Mouse (Mus musculus) liver, embryonic 15.5 days (tissue): ENCODE data around the gene Fam114a1. TPM values are rescaled to one million over a fixed set of nuclear protein-coding genes. Genes with fewer than 3 reads are reported as not detected.
A peak's percentile ranks its signal among the peaks of the same experiment; 100 is the strongest.

Source experiments
- ATAC-seq: fragments of 200-750 bp; cut with Nextera tagmentation; 2 replicates; pipeline ENCODE4 v1.8.0; 2017; ENCODE audit warnings: moderate number of reproducible peaks, mild to moderate bottlenecking, moderate library complexity; ENCODE audit not compliant: insufficient read depth
- H3K27ac ChIP-seq: fragments of 300-500 bp; sonication (generic); replicated peaks from 2 replicates; pipeline ENCODE4 v1.5.1; 2015; ENCODE audit warnings: mild to moderate bottlenecking, inconsistent platforms
- H3K27me3 ChIP-seq: fragments of 300-500 bp; sonication (generic); 2 replicates; pipeline ENCODE4 v1.6.1; 2015; ENCODE audit warnings: mild to moderate bottlenecking, inconsistent platforms
- H3K36me3 ChIP-seq: fragments of 300-500 bp; sonication (generic); replicated peaks from 2 replicates; pipeline ENCODE4 v1.6.1; 2015; ENCODE audit warnings: moderate library complexity, mild to moderate bottlenecking, inconsistent platforms
- H3K4me1 ChIP-seq: fragments of 300-500 bp; sonication (generic); replicated peaks from 2 replicates; pipeline ENCODE4 v1.6.1; 2015; ENCODE audit warnings: inconsistent platforms
- H3K4me2 ChIP-seq: fragments of 300-500 bp; sonication (generic); 2 replicates; pipeline ENCODE4 v1.6.1; 2015; ENCODE audit warnings: moderate library complexity, mild to moderate bottlenecking, inconsistent platforms
- H3K4me3 ChIP-seq: fragments of 300-500 bp; sonication (generic); replicated peaks from 2 replicates; pipeline ENCODE4 v1.5.1; 2015; ENCODE audit warnings: mild to moderate bottlenecking, inconsistent platforms
- H3K9ac ChIP-seq: fragments of 300-500 bp; sonication (generic); 2 replicates; pipeline ENCODE4 v1.6.1; 2015; ENCODE audit warnings: moderate library complexity, mild to moderate bottlenecking, inconsistent platforms
- H3K9me3 ChIP-seq: fragments of 300-500 bp; sonication (generic); replicated peaks from 2 replicates; pipeline ENCODE4 v1.6.1; 2016; ENCODE audit warnings: inconsistent platforms
- WGBS: fragments of 180-500 bp; shearing (Covaris S2); methylation state at CpG from one replicate; pipeline ENCODE4 v1.1.7; 2015; ENCODE audit warnings: mixed read lengths; ENCODE audit not compliant: insufficient replicate concordance; 5-methylcytosine and 5-hydroxymethylcytosine counted together
- polyA plus RNA-seq: library from polyadenylated mRNA; unstranded; fragments of >200 nt; fragmentation: Nextera tagmentation; extraction: Ambion mirVana; gene quantifications from 2 replicates; pipeline ENCODE4 v1.2.1, GENCODE M21; 2015

The Fam114a1 gene
- polyA plus RNA-seq, 1 experiment from 2014 or later, result 11.9 TPM

DNA sequence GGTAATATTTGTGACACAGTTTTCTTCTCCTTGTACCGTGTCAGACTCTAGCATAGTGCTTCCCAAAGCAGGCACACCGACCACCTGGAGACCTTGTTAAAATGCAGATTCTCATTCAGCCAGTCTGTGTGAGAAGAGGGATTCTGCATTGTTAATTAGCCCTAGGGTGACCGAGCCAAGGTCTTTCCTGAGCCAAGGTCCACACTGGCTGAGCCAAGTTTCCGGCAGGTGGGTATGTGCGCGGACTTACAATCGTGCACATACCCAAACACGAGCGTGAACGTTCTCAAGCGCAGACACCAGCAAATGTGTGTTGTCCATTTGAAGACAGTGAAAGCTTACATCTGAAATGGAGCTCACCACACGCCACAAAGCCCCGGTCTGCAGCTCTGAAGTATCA, 66.7 kb downstream of the Fam114a1 start:
- 70% methylated on average over 13 of the region's 13 CpGs for WGBS
- no peaks in the 10 kb centered on the region for H3K4me1 ChIP-seq
- no peak overlapping the region for H3K9ac ChIP-seq
- no peak overlapping the region for H3K4me3 ChIP-seq
- ATAC-seq, result no peak
- H3K36me3 ChIP-seq, result 0 out of 2 replicates have a peak, but pooled peaks cover 11% of the 10 kb centered on the region
- no peak overlapping the region for H3K27ac ChIP-seq
- H3K4me2 ChIP-seq, result no peak overlapping the region
- H3K27me3 ChIP-seq, result no peaks in the 10 kb centered on the region
- no peaks in the 10 kb centered on the region for H3K9me3 ChIP-seq

DNA sequence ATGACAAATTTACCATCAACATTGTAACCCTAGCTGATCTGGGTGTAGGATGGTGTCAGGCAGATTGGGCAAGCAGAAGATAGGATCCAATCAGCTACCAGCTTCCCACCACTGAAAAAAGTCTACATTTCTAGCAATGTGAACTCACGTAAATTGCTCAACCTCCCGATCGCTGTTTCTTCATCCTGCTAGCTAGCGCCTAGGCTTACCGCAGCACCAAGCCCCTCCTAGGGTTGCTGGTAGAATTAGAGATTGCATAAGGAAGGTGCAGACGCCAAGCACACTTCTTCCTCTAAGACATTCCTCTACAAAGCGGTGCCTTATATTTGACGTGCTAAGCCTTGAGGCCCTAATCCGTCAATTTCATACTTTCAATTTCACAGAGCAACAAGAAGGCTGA, 68.4 kb downstream of the Fam114a1 start:
- Histone ChIP-seq H3K27ac (no peak overlapping the region), H3K27me3 (no peaks in the 10 kb centered on the region), H3K4me3 (no peak overlapping the region), H3K9ac (no peak overlapping the region), H3K36me3 (0 out of 2 replicates have a peak, but pooled peaks cover 11% of the 10 kb centered on the region), H3K4me2 (no peak overlapping the region), H3K9me3 (no peaks in the 10 kb centered on the region), H3K4me1 (no peaks in the 10 kb centered on the region)
- WGBS, result 51% methylated on average over 9 of the region's 9 CpGs
- no peak for ATAC-seq

- Histone ChIP-seq H3K9me3 (no peaks in the 10 kb centered on the region), H3K27ac (0 out of 2 replicates have a peak overlapping the region, but pooled peaks have one; percentile 24), H3K9ac (no peak overlapping the region), H3K4me2 (no peak overlapping the region), H3K27me3 (no peaks in the 10 kb centered on the region), H3K4me1 (no peaks in the 10 kb centered on the region), H3K36me3 (0 out of 2 replicates have a peak, but pooled peaks cover 6% of the 10 kb centered on the region), H3K4me3 (no peak overlapping the region)
- no peak for ATAC-seq
- WGBS, result 72% methylated on average over 11 of the region's 11 CpGs
Observed at GRCm38 (mm10) chr5:65038811-65039571, 69.1 kb downstream of the Fam114a1 start.

GRCm38 (mm10) chr5:65040463-65040862, 70.6 kb downstream of the Fam114a1 start:
- H3K27ac ChIP-seq, result no peak overlapping the region

DNA sequence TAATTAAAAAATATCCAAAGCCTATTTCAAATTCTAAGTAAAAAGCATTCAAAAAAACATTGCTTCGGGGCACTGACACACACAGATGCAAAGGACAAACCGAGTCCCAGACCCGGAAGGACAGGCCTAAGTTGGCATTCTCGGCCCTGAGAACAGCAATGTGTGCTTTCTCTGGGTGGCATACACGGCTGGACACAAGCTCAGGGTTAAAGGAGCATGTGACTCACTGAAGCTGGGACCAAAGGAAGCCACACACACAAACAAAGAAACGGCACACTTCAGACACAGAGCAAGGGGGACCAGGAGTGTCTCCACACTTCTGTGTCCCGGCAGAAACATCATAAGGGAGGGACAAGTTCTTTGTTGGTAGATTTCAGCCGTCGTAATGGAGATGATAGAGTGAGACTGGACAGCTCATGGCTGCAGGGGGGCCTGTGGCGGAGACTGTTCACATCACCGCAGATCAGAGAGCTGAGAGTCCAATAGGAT, 73.6 kb downstream of the Fam114a1 start:
- Histone ChIP-seq H3K4me3 (no peak overlapping the region), H3K27me3 (no peaks in the 10 kb centered on the region), H3K9me3 (no peaks in the 10 kb centered on the region), H3K9ac (no peak overlapping the region), H3K4me1 (no peaks in the 10 kb centered on the region), H3K27ac (no peak overlapping the region), H3K4me2 (no peak overlapping the region), H3K36me3 (no peaks in the 10 kb centered on the region)
- 62% methylated on average over 11 of the region's 11 CpGs for WGBS
- no peak for ATAC-seq

More at GRCm38 (mm10) chr5:65040463-65040862, 70.6 kb downstream of the Fam114a1 start:
- Histone ChIP-seq H3K4me3 (no peak overlapping the region), H3K4me1 (no peaks in the 10 kb centered on the region), H3K36me3 (0 out of 2 replicates have a peak, but pooled peaks cover 4% of the 10 kb centered on the region), H3K4me2 (no peak overlapping the region), H3K27me3 (no peaks in the 10 kb centered on the region), H3K9ac (no peak overlapping the region), H3K9me3 (no peaks in the 10 kb centered on the region)
- no peak for ATAC-seq
- WGBS, result 46% methylated on average over 5 of the region's 5 CpGs

DNA sequence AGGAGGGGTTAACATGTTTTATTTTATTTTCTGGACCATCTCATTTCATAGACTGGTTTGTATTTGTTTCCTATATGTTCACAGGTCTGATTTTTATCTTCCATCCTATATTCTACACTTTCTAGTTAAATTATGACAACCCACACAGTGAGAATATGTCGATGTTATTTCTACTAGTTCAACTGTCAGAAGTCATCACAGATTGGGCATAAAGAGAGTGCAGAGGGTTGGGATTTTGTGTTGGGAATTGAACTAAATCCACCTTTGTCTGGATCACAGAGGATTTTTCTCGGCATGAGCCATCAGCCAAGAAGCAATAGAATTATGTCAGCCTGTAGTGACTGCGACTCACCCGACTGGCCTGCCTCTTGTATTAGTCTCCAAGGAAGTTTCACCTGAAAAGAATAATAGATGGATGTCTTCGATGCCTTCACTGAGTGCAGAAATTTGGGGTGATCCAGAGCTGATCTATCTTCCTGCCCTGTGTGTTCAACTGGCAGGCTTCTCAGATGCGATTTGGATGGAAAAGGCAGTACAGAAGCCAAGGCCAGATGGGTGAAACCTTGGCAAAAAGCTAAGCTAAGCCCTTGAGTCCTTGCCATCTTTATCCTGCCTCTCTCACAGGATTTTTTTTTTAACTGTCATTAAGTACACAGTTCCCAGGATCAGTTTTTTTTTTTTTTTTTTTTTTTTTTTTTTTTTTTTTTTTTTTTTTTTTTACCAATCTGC, 75.9 kb downstream of the Fam114a1 start:
- Histone ChIP-seq H3K4me1 (no peaks in the 10 kb centered on the region), H3K27ac (no peak overlapping the region), H3K36me3 (no peaks in the 10 kb centered on the region), H3K4me2 (no peak overlapping the region), H3K9ac (no peak overlapping the region), H3K4me3 (no peak overlapping the region), H3K9me3 (no peaks in the 10 kb centered on the region), H3K27me3 (no peaks in the 10 kb centered on the region)
- ATAC-seq, result no peak
- 71% methylated on average over 6 of the region's 6 CpGs for WGBS

DNA sequence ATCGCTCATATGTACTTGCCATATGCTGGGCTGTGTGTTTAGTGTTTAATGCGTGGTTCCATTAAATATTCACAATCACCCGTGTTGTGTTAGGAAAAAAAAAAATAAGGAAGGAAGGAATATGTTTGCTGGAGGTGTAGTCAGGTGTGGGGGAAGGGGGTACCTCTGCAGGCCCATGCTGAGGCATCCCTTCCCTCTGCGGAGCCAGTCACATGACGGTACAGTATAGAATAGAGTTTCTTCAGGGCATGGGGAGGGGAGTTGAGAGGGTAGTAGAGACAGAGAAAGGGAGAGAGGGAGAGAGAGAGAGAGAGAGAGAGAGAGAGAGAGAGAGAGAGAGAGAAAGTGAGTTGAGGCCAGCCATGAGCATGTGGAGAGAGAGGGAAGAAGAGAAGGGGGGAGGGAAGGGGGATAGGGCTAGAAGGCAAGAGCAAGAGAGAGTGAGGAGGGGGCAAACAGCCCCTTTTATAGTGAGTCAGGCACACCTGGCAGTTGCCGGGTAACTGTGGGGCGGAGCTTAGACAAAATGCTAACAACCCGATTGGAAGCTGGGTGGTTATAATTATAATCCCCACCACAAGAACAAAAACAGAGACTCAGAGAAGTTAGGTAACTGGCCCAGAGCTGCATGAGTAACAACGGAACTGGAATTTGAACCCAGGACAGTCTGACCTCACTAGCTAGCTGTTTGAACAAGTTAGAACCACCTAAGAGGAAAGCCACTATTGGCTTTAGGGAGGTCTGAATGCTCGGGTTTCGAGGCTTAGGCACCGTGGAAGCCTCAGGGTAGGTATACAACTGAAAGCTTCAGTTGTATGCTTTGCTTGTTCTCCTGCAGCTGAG, 76.8 kb downstream of the Fam114a1 start:
- WGBS, result 53% methylated on average over 12 of the region's 12 CpGs
- ATAC-seq, result no peak
- Histone ChIP-seq H3K9me3 (no peaks in the 10 kb centered on the region), H3K4me2 (no peak overlapping the region), H3K4me1 (no peaks in the 10 kb centered on the region), H3K9ac (no peak overlapping the region), H3K27me3 (no peaks in the 10 kb centered on the region), H3K27ac (no peak overlapping the region), H3K36me3 (no peaks in the 10 kb centered on the region), H3K4me3 (no peak overlapping the region)

DNA sequence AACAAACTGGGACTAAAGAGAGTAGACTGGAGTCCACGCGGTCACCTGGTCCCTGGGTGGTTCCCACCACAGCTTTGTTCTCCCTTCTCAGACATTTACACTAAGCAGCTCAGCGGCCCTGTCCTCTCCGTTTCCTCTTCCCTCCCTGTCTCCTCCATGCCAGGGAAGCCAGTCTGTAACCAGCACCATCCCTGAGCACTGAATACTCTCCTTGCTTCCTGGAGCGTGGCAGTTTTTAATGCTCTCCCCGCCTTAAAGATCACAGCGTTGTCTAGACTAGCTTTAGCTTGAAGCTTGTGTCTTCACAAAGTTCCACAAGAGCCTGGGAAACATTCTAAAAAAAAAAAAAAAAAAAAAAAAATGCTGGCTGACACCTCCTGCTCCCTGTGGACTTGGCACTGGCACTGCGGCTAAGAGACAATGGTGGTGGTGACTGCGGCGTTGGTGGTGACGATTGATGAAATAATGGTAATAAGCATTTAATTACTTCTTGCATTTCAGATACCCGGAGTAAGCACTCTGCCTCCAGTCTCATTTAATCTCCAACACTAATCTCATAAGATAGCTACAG, 77.5 kb downstream of the Fam114a1 start:
- Histone ChIP-seq H3K4me1 (no peaks in the 10 kb centered on the region), H3K9me3 (no peaks in the 10 kb centered on the region), H3K27ac (no peak overlapping the region), H3K4me3 (no peak overlapping the region), H3K9ac (no peak overlapping the region), H3K4me2 (no peak overlapping the region), H3K27me3 (no peaks in the 10 kb centered on the region), H3K36me3 (no peaks in the 10 kb centered on the region)
- WGBS, result 65% methylated on average over 12 of the region's 12 CpGs
- no peak for ATAC-seq

- H3K4me1 ChIP-seq, result no peaks in the 10 kb centered on the region
- H3K9me3 ChIP-seq, result no peaks in the 10 kb centered on the region
- H3K9ac ChIP-seq, result no peak overlapping the region
- no peak overlapping the region for H3K27ac ChIP-seq
- H3K4me2 ChIP-seq, result no peak overlapping the region
- no peak for ATAC-seq
- H3K27me3 ChIP-seq, result no peaks in the 10 kb centered on the region
- no peak overlapping the region for H3K4me3 ChIP-seq
- 64% methylated on average over 5 of the region's 5 CpGs for WGBS
- no peaks in the 10 kb centered on the region for H3K36me3 ChIP-seq
Observed at GRCm38 (mm10) chr5:65049880-65050279, 80.0 kb downstream of the Fam114a1 start.

GRCm38 (mm10) chr5:65051513-65051912, 81.6 kb downstream of the Fam114a1 start:
- no peaks in the 10 kb centered on the region for H3K4me1 ChIP-seq
- H3K9me3 ChIP-seq, result no peaks in the 10 kb centered on the region
- H3K27ac ChIP-seq, result no peak overlapping the region
- ATAC-seq, result no peak
- no peaks in the 10 kb centered on the region for H3K36me3 ChIP-seq
- H3K9ac ChIP-seq, result no peak overlapping the region
- no peaks in the 10 kb centered on the region for H3K27me3 ChIP-seq
- no peak overlapping the region for H3K4me2 ChIP-seq
- no peak overlapping the region for H3K4me3 ChIP-seq
- 58% methylated on average over 3 of the region's 3 CpGs for WGBS
